Mouse (Mus musculus) CH12.LX (cell line): Measurements from ENCODE around the gene Wipf1. TPM values are rescaled to one million over a fixed set of nuclear protein-coding genes. Genes with fewer than 3 reads are reported as not detected.

Source experiments
- DNase-seq: peaks from one replicate; pipeline ENCODE4 v3.0.0-alpha.2; 2013; ENCODE audit errors: extremely low read depth
- H3K27ac ChIP-seq: 2 replicates; pipeline ENCODE4 v1.5.1; 2012; ENCODE audit warnings: low read depth, mild to moderate bottlenecking, control low read depth, moderate library complexity; ENCODE audit not compliant: insufficient read depth
- H3K27me3 ChIP-seq: replicated peaks from 2 replicates; pipeline ENCODE3; 2012; ENCODE audit warnings: inconsistent platforms
- H3K36me3 ChIP-seq, 2 experiments: replicated peaks in 1 of 2; 2 replicates each; pipeline versions ENCODE3 to v1.6.1; 2012; ENCODE audit warnings: inconsistent platforms in 1 of 2, low read length in 1 of 2, mild to moderate bottlenecking in 1 of 2, mixed read lengths in 1 of 2, moderate library complexity in 1 of 2; ENCODE audit not compliant: control insufficient read depth in 1 of 2, insufficient read depth in 1 of 2
- H3K4me1 ChIP-seq, 2 experiments: 2 replicates each; pipeline ENCODE4 v1.6.1; 2012; ENCODE audit warnings: inconsistent platforms in 1 of 2, moderate library complexity in 1 of 2; ENCODE audit not compliant: insufficient read depth in 2 of 2, control insufficient read depth in 1 of 2
- H3K4me2 ChIP-seq: 2 replicates; pipeline ENCODE4 v1.6.1; 2012; ENCODE audit warnings: low read depth, mild to moderate bottlenecking, control low read depth; ENCODE audit not compliant: poor library complexity, insufficient read depth, severe bottlenecking
- H3K4me3 ChIP-seq, 3 experiments: fragments of 150-350 bp in 1 of 3; sonication (generic) in 1 of 3; replicated peaks in 1 of 3; 2 replicates each; pipeline versions ENCODE3 to v1.5.1; 2011 to 2012; ENCODE audit warnings: low read depth in 2 of 3, low read length in 2 of 3, mild to moderate bottlenecking in 2 of 3, moderate library complexity in 2 of 3, control low read depth in 1 of 3, improper control_type of control experiment in 1 of 3, inconsistent platforms in 1 of 3, mixed read lengths in 1 of 3; ENCODE audit not compliant: poor library complexity in 1 of 3
- H3K79me2 ChIP-seq: replicated peaks from 2 replicates; pipeline ENCODE4 v1.6.1; 2012; ENCODE audit warnings: mild to moderate bottlenecking, moderate library complexity; ENCODE audit not compliant: control insufficient read depth, poor library complexity, insufficient read depth, severe bottlenecking; ENCODE audit errors: extremely low read depth
- H3K9ac ChIP-seq: 2 replicates; pipeline ENCODE4 v1.6.1; 2012; ENCODE audit warnings: low read depth, mild to moderate bottlenecking, control low read depth, moderate library complexity; ENCODE audit not compliant: insufficient read depth
- H3K9me3 ChIP-seq: replicated peaks from 2 replicates; pipeline ENCODE3; 2012; ENCODE audit warnings: low read length, inconsistent platforms, mixed read lengths
- CHD2 ChIP-seq: IDR thresholded peaks from 2 replicates; pipeline ENCODE4 v1.6.1; 2011; ENCODE audit warnings: low read length, improper control_type of control experiment
- CTCF ChIP-seq, 2 experiments: IDR thresholded peaks in 1 of 2; conservative IDR thresholded peaks in 1 of 2; 2 replicates each; pipeline ENCODE4 v1.5.1; 2011 to 2012; ENCODE audit warnings: low read depth in 2 of 2, low read length in 2 of 2, improper control_type of control experiment in 1 of 2, inconsistent platforms in 1 of 2, mild to moderate bottlenecking in 1 of 2, moderate library complexity in 1 of 2
- E2F4 ChIP-seq: IDR thresholded peaks from 2 replicates; pipeline ENCODE4 v1.6.1; 2011; ENCODE audit warnings: low read depth, low read length, improper control_type of control experiment; ENCODE audit not compliant: insufficient replicate concordance
- ELF1 ChIP-seq: IDR thresholded peaks from 2 replicates; pipeline ENCODE4 v1.6.1; 2014; ENCODE audit warnings: low read depth, mild to moderate bottlenecking, inconsistent platforms, low read length, improper control_type of control experiment
- EP300 ChIP-seq: IDR thresholded peaks from 2 replicates; pipeline ENCODE4 v1.6.1; 2011; ENCODE audit warnings: low read length, improper control_type of control experiment
- ETS1 ChIP-seq: conservative IDR thresholded peaks from 2 replicates; pipeline ENCODE4 v1.6.1; 2012; ENCODE audit warnings: low read depth, mild to moderate bottlenecking, inconsistent platforms, low read length, improper control_type of control experiment, moderate library complexity
- HCFC1 ChIP-seq: IDR thresholded peaks from 2 replicates; pipeline ENCODE4 v1.6.1; 2012; ENCODE audit warnings: low read depth, mild to moderate bottlenecking, inconsistent platforms, low read length, improper control_type of control experiment
- JUN ChIP-seq: IDR thresholded peaks from 2 replicates; pipeline ENCODE4 v1.6.1; 2011; ENCODE audit warnings: low read depth, mild to moderate bottlenecking, low read length, improper control_type of control experiment, moderate library complexity; ENCODE audit not compliant: insufficient read depth
- JUND ChIP-seq: conservative IDR thresholded peaks from 2 replicates; pipeline ENCODE4 v1.6.1; 2011; ENCODE audit warnings: low read depth, low read length, improper control_type of control experiment
- KAT2A ChIP-seq: IDR thresholded peaks from 2 replicates; pipeline ENCODE4 v1.6.1; 2012; ENCODE audit warnings: low read length, improper control_type of control experiment, inconsistent platforms; ENCODE audit not compliant: insufficient replicate concordance
- MEF2A ChIP-seq: IDR thresholded peaks from 2 replicates; pipeline ENCODE4 v1.6.1; 2014; ENCODE audit warnings: low read depth, mild to moderate bottlenecking, inconsistent platforms, low read length, improper control_type of control experiment, borderline replicate concordance
- MYC ChIP-seq: IDR thresholded peaks from 2 replicates; pipeline ENCODE4 v1.6.1; 2011; ENCODE audit warnings: low read depth, mild to moderate bottlenecking, improper control_type of control experiment, low read length
- NELFE ChIP-seq: IDR thresholded peaks from 2 replicates; pipeline ENCODE4 v1.6.1; 2011; ENCODE audit warnings: low read depth, low read length, improper control_type of control experiment
- NRF1 ChIP-seq: IDR thresholded peaks from 2 replicates; pipeline ENCODE4 v1.6.1; 2014; ENCODE audit warnings: low read depth, mild to moderate bottlenecking, inconsistent platforms, low read length, improper control_type of control experiment, moderate library complexity
- PAX5 ChIP-seq: IDR thresholded peaks from 2 replicates; pipeline ENCODE4 v1.6.1; 2012; ENCODE audit warnings: low read length, inconsistent platforms, mixed read lengths
- POLR2A ChIP-seq: IDR thresholded peaks from 2 replicates; pipeline ENCODE4 v1.6.1; 2011; ENCODE audit warnings: low read depth, mild to moderate bottlenecking, improper control_type of control experiment, low read length
- RCOR1 ChIP-seq: conservative IDR thresholded peaks from 2 replicates; pipeline ENCODE4 v1.6.1; 2012; ENCODE audit warnings: low read depth, mild to moderate bottlenecking, inconsistent platforms, low read length, improper control_type of control experiment
- SMC3 ChIP-seq: IDR thresholded peaks from 2 replicates; pipeline ENCODE4 v1.6.1; 2011; ENCODE audit warnings: low read depth, low read length, improper control_type of control experiment
- TCF12 ChIP-seq: IDR thresholded peaks from 2 replicates; pipeline ENCODE4 v1.6.1; 2014; ENCODE audit warnings: low read depth, mild to moderate bottlenecking, inconsistent platforms, low read length, improper control_type of control experiment
- UBTF ChIP-seq: IDR thresholded peaks from 2 replicates; pipeline ENCODE4 v1.6.1; 2012; ENCODE audit warnings: low read depth, mild to moderate bottlenecking, inconsistent platforms, low read length, improper control_type of control experiment, moderate library complexity
- USF2 ChIP-seq: conservative IDR thresholded peaks from 2 replicates; pipeline ENCODE4 v1.6.1; 2011; ENCODE audit warnings: low read depth, low read length, improper control_type of control experiment
- ZC3H11A ChIP-seq: IDR thresholded peaks from 2 replicates; pipeline ENCODE4 v1.6.1; 2012; ENCODE audit warnings: low read depth, mild to moderate bottlenecking, inconsistent platforms, low read length, improper control_type of control experiment
- ZMIZ1 ChIP-seq: IDR thresholded peaks from 2 replicates; pipeline ENCODE4 v1.6.1; 2012; ENCODE audit warnings: low read depth, mild to moderate bottlenecking, inconsistent platforms, low read length, improper control_type of control experiment
- ZNF384 ChIP-seq: IDR thresholded peaks from 2 replicates; pipeline ENCODE4 v1.6.1; 2012; ENCODE audit warnings: low read depth, low read length, improper control_type of control experiment, inconsistent platforms
- dilution Hi-C: fragments of 300-500 bp; cut with MboI; formaldehyde crosslinking; loops from 2 replicates; pipeline ENCODE4 v1.14.3; 2020; ENCODE audit warnings: low sequenced_read_pairs; ENCODE audit not compliant: extremely low pct_unique_long_range_greater_than_20kb, extremely low pct_ligation_motif_present
- in situ Hi-C: fragments of 300-500 bp; cut with MboI; formaldehyde crosslinking; loops from 3 replicates; pipeline ENCODE4 v1.14.3; 2019; ENCODE audit warnings: low sequenced_read_pairs, low pct_ligation_motif_present, low pct_unique_long_range_greater_than_20kb, mixed read lengths
- polyA plus RNA-seq: library from polyadenylated mRNA; unstranded; fragments of >175 nt; gene quantifications from 2 replicates; pipeline ENCODE4 v1.2.1, GENCODE M21; 2012; ENCODE audit warnings: low read depth; ENCODE audit not compliant: insufficient read length
- total RNA-seq, 2 experiments: library from RNA; depleted of rRNA; stranded (reverse); fragments of 300-350 nt in 1 of 2; fragments of >200 nt in 1 of 2; gene quantifications; 2 replicates each; pipeline ENCODE4 v1.2.3; 2012 to 2014

Wipf1 gene
- total and polyA plus RNA-seq, 3 experiments, result 18.3 to 95.0 (median 21.8) TPM

- TF ChIP-seq SMC3, result 0 out of 2 replicates have a peak, but pooled peaks have one; percentile 8
- TF ChIP-seq TCF12, result no peak
- TF ChIP-seq CTCF (conservative IDR thresholded peaks at IDR 0.05 in 1 of 2, IDR thresholded peaks at IDR 0.05 in 1 of 2; ENCODE audit: low read depth in 2 of 2, low read length in 2 of 2), result peak; percentile 27 to 35; a peak in 2 of 4 replicates
- TF ChIP-seq ETS1, result no peak
- Histone ChIP-seq H3K27ac (no peak overlapping the region), H3K27me3 (no peaks in the 10 kb centered on the region), H3K4me3 (no peak overlapping the region), H3K79me2 (peaks cover 69% of the 10 kb centered on the region), H3K36me3 (peaks cover 20 to 91% of the 10 kb centered on the region in 2 experiments), H3K9me3 (peaks cover 17% of the 10 kb centered on the region), H3K4me1 (peaks cover 5 to 33% of the 10 kb centered on the region in 2 experiments; a peak in 3 of 4 replicates), H3K9ac (no peak overlapping the region), H3K4me2 (no peak overlapping the region)
- dilution Hi-C loops (no loop called here), in situ Hi-C loops (no loop called here)
- DNase-seq, result no peak
Observed at GRCm38 (mm10) chr2:73478805-73479204, 50.7 kb downstream of the Wipf1 start.

- Histone ChIP-seq H3K4me2 (no peak overlapping the region), H3K27me3 (no peaks in the 10 kb centered on the region), H3K9me3 (peaks cover 17% of the 10 kb centered on the region), H3K27ac (no peak overlapping the region), H3K79me2 (peaks cover 65% of the 10 kb centered on the region), H3K9ac (no peak overlapping the region), H3K36me3 (peaks cover 25 to 90% of the 10 kb centered on the region in 2 experiments), H3K4me1 (peaks cover 0 to 21% of the 10 kb centered on the region in 2 experiments; a peak in 1 of 4 replicates), H3K4me3 (no peak overlapping the region)
- DNase-seq, result no peak
- dilution Hi-C loops, result no loop called here
- TF ChIP-seq NELFE (no peak), SMC3 (no peak), JUND (no peak), UBTF (no peak)
- TF ChIP-seq, all 38 proteins: peak for 0
- in situ Hi-C loops, result no loop called here
Observed at GRCm38 (mm10) chr2:73477501-73477900, 52.0 kb downstream of the Wipf1 start.

- no peak overlapping the region for H3K4me2 ChIP-seq
- H3K27me3 ChIP-seq, result no peaks in the 10 kb centered on the region
- H3K9me3 ChIP-seq, result peaks cover 17% of the 10 kb centered on the region
- H3K9ac ChIP-seq, result no peak overlapping the region
- no peak overlapping the region for H3K27ac ChIP-seq
- in situ Hi-C loops, result no loop called here
- peaks cover 69% of the 10 kb centered on the region for H3K79me2 ChIP-seq
- DNase-seq, result no peak
- peaks cover 9 to 27% of the 10 kb centered on the region in 2 experiments for H3K4me1 ChIP-seq
- no peak overlapping the region for H3K4me3 ChIP-seq
- dilution Hi-C loops, result no loop called here
- H3K36me3 ChIP-seq, result peaks cover 18 to 81% of the 10 kb centered on the region in 2 experiments
- no peak for TF ChIP-seq JUND
- TF ChIP-seq ELF1, result no peak
- TF ChIP-seq RCOR1, result no peak
- TF ChIP-seq ZNF384, result no peak
- TF ChIP-seq E2F4, result no peak
- TF ChIP-seq POLR2A, result no peak
- no peak for TF ChIP-seq ZC3H11A
- TF ChIP-seq CHD2, result no peak
- TF ChIP-seq JUN, result no peak
- no peak for TF ChIP-seq KAT2A
- no peak for TF ChIP-seq HCFC1
- no peak for TF ChIP-seq PAX5
- no peak for TF ChIP-seq MYC
- no peak for TF ChIP-seq NRF1
- TF ChIP-seq USF2, result no peak
- no peak for TF ChIP-seq TCF12
- TF ChIP-seq EP300, result no peak
- no peak for TF ChIP-seq MEF2A
- no peak for TF ChIP-seq ZMIZ1
- no peak for TF ChIP-seq ETS1
- TF ChIP-seq, all 38 proteins: peak for 0
Observed at GRCm38 (mm10) chr2:73475519-73475918, 54.0 kb downstream of the Wipf1 start.
